Mouse (Mus musculus): Measurements from ENCODE around the gene Kcnab3.

Gene Kcnab3

DNA sequence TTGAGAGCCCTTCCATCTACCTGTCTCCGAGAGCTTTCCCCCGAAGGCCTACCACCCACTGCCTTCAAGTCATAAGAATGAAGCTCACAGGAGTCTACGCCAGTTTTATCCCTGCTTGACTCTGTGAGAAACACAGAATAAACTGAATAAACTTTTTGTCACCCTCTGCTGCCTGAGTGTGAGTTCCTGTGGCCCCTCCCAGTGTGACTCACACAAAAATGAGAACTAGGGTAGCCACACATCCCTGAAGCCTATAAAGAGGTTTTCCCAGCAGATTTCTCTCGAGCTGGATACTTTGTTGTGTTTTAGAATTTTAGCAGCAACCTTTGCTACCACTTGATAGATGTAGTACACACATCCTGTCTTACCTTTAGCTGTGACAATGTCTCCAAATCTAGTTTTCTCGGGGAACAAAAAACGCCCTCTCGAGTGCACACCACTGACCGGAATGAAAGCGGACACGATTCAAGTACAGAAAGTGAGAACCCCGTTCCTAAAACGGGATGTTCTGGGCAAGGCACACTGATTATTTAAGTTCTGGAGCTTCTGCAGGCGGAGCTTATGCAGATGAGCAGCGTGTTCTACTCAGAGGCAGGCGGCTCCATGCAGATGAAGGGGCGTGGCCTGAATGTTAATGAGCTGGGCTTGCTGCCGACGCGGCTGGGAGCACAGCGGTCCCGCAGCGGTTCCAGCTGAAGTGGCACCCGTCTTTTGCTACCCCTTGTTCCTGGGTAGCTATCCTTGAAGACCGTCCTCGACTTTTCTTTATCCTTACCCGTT is at the start of gene Kcnab3:
TSS of gene Kcnab3 (plus strand) at position 631 of the 780 bp plus-strand sequence.
- 8% methylated on average over 26 of the region's 26 CpGs for WGBS

DNA sequence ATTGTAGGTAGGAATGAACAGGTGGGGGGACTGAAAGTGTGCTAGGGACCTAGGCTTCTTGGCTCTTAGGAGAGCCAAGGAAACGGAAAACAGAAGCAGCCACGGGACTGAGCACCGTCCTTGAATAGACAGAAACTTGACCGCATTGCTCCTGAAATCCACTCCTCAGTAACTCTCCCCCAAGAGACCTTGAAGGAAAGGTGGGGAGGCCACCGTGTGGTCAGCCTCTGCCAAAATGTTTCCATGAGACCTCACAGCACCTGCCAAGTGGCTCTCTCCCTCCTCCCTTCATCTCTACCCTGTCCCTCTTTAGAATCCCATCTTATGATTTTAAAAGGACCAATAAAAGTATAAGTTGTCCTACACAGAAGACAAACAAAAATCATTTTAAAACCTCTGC is 48.8 kb upstream of the Kcnab3 start:
- WGBS = 77% methylated on average over 5 of the region's 5 CpGs

DNA sequence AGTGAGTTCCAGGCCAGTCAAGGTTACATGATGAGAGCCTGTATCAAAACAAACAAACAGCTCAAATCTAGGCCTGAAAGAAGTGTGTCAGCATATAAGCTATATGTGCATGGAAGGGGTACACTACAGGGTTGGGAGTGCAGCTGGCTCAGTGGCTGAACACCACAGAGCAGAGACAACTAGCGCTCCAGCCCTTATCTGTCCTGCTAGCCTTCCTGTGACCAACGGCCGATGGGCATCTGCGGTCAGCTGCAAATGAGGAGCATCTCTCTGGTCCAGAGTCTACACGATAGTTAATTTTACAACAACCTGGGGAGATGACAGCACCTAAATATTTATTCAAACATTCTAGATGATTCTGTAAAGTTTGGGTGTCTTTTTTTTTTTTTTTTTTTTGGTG is 34.9 kb upstream of the Kcnab3 start:
- 97% methylated on average over 5 of the region's 5 CpGs for WGBS

DNA sequence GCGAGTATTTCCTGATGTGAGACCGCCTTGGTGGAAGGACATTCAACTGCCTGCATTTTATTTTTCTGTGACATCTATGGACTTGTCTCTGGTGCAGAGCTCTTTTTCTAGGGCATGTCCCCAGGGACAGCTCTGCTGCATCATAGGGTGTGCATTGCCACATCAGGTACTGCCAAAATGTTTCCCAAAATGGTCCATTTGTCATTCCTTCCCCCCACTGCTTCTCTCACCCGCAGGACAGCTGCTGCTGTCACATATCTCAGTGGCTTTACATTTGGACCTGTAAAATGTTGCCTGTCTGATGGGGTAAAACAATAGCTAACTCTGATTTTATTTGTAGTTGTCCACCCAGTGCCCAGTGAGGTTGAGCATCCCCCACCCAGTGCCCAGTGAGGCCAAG is 30.8 kb upstream of the Kcnab3 start:
- WGBS = 81% methylated on average over 3 of the region's 3 CpGs

DNA sequence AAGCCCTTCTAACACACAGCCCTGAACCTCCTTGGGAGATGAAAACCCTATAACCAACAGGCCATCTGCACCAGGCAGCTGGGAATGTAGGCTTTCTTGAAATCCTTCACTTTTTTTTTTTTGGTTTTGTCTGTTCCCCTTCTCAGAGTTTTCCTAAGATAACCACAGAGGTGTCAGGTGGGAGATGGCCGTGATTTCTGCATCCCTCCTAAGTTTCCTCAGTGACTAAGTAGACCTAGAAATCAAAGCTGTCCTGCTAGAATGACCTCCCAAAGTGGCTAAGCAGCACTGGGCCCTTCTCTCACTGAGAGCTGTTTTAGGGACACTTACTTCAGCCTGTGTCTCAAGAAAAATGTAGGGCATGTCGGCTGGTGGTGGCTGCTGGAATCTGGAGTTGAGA is 28.3 kb upstream of the Kcnab3 start:
- 60% methylated on average over 2 of the region's 2 CpGs for WGBS

DNA sequence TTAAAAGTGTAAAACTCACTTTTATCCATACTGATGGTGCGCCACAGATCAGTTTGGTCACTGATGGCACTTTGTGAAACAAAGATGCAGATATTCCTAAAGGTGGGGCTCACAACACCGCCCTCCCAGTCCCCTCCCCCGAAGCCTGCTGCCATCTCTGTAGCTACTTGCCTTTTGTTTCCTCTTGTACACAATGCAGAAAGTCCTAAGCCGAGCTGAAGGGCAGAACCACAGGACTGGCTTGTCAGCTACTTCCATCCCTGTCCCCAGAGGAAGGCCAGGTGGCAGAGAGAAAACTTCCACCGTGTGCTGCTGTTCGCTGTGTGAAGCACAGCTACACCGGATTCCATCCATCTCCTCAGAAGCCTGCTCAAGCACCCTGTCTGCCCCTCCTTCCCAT is 27.8 kb upstream of the Kcnab3 start:
- 73% methylated on average over 7 of the region's 7 CpGs for WGBS

DNA sequence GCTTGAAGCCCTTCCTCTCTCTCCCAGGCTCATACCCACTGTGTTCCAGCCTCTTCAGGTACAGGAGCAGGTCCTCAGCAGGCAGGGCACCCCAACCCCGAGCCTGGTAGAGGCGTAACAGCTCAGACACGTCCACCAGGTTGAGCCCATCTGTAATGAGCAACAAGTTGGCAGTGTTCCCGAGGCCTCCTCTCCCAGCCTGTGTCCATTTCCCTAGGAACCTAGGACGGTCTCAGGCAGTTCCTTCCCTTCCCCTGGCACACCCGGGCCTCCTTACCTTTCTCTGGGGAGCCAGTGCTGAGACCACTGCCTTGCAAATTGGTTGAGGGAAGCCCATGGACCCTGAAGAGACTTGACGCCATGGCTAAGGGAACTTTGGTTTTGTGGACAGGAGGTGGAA is 23.2 kb upstream of the Kcnab3 start:
- 78% methylated on average over 7 of the region's 7 CpGs for WGBS

DNA sequence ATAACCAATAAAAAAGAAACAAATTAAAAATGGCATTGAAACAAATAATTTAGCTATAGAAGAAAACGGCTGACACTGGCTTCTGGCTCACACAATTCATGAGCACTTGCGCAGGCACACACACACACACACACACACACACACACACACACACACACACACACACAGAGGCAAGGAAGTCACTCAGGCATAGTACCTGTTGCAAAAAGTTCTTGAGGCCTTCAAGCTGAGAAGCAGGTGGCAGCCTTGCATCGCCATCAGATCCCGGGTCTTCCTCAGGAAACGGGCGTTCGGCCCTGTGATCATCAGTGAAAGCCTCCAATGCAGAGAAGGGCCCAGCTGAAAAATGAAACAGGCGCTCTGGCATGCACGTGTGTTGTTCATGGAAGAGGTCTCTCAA is 20.8 kb upstream of the Kcnab3 start:
- WGBS = 90% methylated on average over 9 of the region's 9 CpGs

DNA sequence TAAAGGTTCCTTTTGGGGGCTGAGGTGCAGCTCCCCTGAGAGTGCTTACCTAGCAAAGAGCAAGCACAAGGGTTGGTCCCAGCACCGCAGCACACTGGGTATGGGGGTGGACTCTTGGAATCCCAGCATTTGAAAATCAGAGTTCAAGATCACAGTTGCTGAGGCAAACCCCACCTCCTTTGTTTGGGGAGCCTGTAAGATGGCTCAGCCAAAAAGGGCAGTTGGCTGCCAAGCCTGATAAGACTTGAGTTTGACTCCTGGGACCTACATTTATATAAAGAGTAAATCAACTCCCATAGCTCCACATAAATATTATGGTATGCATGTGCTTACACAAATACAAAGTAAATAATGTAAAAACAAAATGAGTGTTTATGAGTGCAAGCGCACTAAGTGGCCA is 20.0 kb upstream of the Kcnab3 start:
- WGBS = 93% methylated on average over 2 of the region's 2 CpGs

DNA sequence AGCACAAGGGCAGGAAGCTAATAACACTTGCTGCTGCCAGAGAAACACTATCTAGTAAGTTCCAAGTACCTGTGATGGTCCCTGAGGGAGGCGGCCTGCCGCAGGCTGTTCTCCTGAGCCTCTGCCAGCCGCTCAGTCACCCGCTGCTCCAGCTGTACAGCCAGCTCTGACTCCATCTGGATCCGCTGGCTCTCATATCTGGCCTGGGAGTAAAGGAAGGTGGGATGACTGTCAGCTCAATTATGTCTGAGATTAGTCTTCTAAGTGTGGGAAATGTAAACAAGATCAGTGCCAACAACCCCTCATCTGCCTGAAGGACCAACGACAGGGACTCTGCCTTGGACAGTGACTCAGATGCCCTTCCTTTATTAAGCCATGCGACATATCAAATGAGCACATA is 14.8 kb upstream of the Kcnab3 start:
- WGBS = 88% methylated on average over 7 of the region's 7 CpGs

DNA sequence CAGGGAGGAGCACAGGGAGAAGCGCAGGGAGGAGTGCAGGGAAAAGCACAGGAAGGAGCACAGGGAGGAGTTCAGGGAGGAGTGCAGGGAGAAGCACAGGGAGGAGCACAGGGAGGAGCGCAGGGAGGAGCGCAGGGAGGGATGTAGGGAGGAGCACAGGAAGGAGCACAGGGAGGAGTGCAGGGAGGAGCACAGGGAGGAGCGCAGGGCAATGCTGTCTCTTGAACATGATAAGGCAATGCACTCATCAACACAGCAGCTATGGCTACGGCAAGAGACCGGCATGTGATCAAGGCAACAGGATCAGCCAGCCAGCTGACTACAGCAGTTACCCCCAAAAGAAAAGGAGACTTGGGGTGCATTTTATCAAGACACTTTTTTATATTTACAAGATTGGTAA is 9.7 kb upstream of the Kcnab3 start:
- over 99% methylated on average over 6 of the region's 6 CpGs for WGBS

DNA sequence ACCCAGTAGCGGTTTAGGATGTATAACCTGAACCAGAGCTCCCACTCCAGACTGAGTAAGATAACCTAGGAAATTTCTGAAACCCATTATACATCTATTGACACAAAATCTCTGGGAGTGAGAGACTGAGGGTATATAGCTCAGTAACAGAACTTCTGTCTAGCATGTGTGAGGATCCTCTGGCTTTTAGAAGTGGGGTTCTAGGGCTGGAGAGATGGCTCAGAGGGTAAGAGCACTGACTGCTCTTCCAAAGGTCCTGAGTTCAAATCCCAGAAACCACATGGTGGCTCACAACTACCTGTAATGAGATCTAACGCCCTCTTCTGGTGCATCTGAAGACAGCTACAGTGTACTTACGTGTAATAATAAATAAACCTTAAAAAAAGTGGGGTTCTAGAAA is 8.1 kb upstream of the Kcnab3 start:
- 91% methylated on average over 3 of the region's 3 CpGs for WGBS

DNA sequence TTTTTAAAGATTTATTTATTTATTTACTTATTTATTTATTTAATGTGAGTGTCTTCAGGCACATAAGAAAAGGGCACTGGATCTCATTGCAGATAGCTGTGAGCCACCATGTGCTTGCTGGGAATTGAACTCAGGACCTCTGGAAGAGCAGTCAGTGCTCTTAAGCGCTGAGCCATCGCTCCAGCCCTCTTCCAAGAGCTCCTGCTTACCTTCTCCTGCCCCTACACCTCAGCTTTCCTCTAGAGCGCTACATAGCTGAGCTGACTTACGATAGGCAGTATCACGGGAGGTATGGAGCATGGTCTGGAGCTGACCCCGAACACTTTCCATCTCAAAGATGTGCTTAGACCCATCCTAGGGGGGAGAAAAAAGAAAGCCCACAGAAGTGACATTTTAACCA is 4.5 kb upstream of the Kcnab3 start:
- WGBS = 97% methylated on average over 6 of the region's 6 CpGs

DNA sequence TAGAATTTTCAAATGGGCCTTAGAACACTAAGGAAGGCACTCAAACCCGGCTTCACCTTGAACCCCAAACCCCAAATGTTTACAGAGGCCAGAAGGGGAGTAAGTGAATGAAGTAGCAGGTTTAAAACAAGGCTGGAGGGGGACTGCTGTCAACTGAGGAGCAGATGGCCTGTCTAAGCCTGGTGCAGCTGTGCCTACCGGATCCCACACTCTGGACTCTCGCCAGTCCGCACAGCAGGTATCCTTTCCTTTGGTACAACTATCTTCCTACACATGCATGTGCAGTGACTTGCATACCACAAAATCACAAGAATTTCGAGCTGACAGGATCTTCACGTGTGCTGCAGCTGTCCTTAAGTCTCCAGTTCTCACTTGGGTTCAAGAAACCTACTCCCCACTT is 4.0 kb upstream of the Kcnab3 start:
- 42% methylated on average over 6 of the region's 6 CpGs for WGBS

DNA sequence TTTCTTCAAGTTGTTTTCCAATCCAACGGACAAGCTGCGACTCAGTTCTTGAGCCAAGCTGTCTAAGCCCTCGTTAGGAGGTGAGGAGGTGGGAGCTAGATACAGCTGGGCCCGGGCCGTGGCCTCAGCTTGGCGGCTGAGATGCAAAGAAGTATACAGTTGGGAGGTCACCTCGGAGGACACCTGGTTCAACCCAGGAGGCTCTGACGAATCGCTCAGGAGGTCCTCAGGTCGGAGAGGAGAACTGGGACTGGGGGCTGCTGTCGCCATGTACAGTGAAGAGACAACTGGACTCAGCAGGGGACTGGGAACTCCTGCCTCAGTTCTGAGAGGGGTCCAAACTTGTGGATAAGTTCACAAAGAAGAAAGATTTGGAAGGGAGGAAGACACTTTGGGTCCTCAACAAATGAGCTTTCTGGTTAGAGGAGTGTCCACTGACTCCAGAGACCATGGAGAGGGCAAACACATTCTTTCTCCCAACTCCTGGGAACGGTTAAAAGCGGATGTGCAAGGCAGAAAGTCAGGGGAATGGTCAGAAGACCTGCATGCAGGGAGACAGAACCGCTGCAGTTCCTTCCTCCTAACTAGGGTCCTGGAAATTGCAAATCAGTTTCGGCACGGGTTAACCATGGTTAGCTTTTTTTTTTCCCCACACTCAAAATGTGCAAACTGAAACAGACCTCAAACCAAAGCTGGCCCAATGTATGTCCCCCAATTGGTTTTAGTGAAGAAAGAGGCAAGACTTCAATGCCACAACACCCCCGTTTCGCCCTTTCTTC is 3.2 kb upstream of the Kcnab3 start:
- 13% methylated on average over 18 of the region's 18 CpGs for WGBS

DNA sequence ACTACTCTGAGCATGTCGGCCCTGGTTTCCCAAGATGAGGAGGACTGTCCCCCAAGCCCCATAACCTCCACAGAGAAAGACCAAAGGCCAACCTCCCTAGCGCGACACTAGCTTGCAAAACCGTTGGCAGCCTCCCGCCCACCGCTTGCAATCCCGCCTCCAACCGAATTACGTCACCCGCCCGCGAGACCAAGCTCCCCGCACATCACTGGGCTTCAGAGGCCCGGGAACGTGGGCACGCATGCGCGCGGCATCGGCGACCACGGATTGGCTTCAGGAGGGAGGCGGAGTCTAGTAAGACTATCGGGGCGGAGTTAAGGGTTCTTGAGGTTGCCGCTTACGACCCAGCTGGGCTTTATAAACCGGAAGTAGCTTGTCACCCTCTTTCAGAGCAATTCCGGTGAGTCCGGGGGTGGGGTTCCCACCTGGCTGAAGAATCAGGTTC is 2.4 kb upstream of the Kcnab3 start, which contains the start of the genes Cntrob and Trappc1:
TSS of gene Cntrob (minus strand) at position 109 of the 445 bp plus-strand sequence.
TSS of gene Trappc1 (plus strand) at position 314 of the 445 bp plus-strand sequence.
- WGBS = under 1% methylated on average over 30 of the region's 30 CpGs

DNA sequence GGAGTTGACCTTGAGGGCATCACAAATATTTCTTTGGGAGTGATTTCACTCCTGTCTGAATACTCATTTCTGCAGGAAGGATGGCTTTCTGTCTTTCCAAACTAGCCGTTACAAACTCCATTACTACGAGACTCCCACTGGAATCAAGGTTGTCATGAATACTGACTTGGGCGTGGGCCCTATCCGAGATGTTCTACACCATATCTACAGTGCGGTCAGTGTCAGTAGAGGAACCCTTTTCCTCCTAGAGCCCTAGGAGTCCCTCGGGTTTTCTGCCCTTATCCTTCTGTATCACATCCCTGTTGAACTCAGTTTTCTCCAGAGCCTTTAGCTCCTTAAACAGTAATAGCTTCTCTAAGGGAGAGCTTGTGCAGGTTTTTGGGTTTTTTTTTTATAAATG is 1.3 kb upstream of the Kcnab3 start:
- WGBS = 67% methylated on average over 6 of the region's 6 CpGs

DNA sequence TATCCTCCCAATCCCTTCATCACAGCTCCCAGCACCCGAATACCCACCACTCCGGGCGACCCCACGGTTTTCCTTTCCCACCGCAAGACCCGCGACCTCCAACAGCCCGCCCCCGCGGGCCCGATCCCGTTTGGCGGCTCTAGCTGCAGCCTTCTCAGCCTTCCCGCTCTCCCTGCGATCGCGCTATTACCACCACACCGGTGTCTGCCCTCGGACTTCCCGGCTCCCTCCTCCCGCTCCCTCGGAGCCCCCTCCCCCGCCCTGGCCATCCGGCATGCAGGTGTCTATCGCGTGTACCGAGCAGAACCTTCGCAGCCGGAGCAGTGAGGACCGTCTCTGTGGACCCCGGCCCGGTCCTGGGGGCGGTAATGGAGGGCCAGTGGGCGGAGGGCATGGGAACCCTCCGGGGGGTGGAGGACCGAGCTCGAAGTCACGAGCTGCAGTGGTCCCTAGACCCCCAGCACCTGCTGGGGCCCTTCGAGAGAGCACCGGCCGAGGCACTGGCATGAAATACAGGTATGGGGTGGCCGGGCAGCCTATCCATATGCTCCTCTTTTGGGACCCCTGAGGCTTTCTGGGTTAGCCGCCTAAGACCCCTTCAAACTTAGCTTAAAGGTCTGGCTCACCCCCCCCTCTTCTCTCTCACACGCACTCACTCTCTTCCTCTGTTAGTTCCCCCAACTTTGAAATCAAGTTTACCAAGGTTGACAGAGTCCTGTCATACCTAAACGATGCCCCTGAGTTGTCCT is 524 bp downstream of the Kcnab3 start:
- whole genome bisulfite sequencing = 2% methylated on average over 45 of the region's 45 CpGs

DNA sequence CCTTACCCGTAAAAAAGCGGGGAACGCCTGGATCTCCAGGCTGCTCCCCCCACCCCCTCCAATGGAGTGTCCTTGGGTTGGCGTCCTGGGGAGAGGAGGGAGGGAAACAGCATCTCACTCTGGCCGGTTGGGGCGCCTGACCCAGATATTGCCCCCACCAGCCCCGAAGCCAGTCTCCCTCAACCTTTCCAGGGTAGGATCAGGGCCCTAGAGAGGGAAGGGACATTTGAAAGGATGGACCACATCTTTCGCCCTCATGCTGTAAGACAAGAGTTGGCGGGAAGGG is 1.0 kb downstream of the Kcnab3 start:
- 36% methylated on average over 9 of the region's 9 CpGs for WGBS

DNA sequence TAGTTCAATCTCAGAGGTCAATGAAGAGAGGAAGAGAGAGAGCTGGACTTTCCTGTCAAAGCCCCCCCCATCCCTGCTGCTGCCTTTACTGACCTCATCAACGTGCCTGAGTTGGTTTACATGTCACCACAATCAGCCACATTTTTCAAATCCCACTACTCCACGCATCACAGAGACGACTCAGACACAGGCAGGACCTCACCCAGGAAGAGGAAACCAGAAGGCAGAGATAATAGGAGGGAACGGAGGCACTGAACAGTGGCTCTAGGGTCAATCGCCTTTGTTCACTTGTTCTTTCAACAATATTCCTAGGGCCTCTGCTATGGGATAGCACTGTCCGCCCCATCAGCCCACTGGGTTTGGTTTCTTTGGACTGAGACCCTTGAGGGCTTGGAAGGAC is 1.6 kb downstream of the Kcnab3 start:
- WGBS = 70% methylated on average over 6 of the region's 6 CpGs

DNA sequence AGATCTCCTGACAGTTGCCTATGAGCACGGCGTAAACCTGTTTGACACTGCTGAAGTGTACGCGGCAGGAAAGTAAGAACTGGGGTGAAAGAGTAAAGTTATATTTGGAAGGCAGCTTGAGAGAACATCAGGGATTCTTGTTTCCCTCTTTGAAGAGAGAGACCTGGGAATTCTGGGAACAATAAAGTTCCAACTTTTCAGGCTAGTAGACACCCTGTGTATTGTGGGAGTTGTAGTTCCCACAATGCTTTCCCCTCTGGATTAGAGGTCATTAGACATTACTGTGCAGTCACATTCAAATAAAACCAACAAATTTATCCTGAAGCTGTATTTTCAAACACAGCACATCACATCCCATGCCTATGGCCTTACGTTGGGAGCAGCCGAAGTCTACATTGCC is 2.5 kb downstream of the Kcnab3 start:
- WGBS = 90% methylated on average over 6 of the region's 6 CpGs

DNA sequence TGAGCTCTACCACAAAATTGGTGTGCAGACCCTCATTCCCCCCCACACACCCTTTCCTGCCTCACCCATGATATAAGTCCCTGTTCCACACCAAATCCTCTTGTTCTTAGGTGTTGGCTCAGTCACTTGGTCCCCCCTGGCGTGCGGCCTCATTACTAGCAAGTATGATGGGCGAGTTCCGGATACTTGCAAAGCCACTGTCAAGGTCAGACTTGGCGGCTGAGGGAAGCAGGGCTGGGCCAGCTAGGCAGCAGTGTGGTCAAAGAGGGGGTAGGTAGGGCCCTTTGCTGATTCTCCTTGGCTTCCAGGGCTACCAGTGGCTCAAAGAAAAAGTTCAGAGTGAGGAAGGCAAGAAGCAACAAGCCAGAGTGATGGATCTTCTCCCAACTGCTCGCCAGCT is 5.1 kb downstream of the Kcnab3 start:
- 96% methylated on average over 6 of the region's 6 CpGs for WGBS

Measured in cerebral cortex, adult 2 months (tissue).